Mouse (Mus musculus) heart, postnatal 4 days (tissue): ENCODE results near the gene Iars2. TPM values are rescaled to one million over a fixed set of nuclear protein-coding genes. Genes with fewer than 3 reads are reported as not detected.
"Not testable (repeated sequence)": the region's sequence is repeated elsewhere in the genome, so short reads cannot be mapped to it uniquely, and the experiment has no call there.

Experiments
- DNase-seq: peaks from one replicate; pipeline ENCODE4 v3.0.0; 2021
- total RNA-seq, 2 experiments: library from RNA; stranded (reverse); gene quantifications; 2 replicates each; pipeline ENCODE4 v1.2.3; 2021

The Iars2 gene
- total RNA-seq, 2 experiments from 2014 or later = 71.5 to 73.4 TPM

DNA sequence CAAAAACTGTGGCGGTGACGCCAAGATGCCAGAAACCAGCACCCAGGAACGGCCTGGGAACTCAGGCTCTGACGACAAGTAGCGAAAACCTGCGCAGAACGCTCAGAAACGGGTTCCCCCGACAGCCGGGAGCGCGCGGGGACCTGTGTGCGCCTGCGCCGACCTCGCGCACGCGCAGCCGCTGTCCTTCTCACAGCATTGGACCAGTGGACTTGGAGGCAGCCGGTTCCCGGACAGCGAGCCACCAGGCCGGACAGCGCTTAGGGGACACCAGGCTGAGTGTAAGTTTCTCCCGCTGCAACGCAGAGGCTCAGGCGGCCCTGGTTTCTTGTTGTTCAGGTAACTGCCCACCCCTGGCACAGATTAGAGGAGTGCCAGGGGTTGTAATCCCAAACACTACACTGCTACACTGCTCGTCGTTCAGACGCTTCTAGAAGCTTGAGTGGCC lies 2.8 kb upstream of the Iars2 start, which contains the start of gene Bpnt1:
Gene Bpnt1 (plus strand): TSS at position 167 of the 448 bp plus-strand sequence.
- peak; percentile 90 for DNase-seq

DNA sequence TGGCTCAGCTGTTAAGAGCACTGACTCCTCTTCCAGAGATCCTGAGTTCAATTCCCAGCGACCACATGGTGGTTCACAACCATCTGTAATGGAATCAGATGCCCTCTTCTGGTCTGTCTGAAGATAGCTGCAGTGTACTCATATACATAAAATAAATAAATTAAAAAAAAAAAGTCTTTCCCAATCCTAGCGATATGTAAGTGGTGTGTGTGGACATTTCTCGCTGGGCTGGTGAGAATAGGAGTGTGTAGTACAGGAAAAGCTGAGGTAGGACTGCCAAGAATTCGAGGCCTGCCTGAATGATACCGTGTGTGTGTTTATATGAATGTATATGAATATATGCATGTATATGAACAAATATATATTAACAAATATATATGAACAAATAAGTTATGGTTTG lies 2.2 kb upstream of the Iars2 start:
- no peak for DNase-seq

DNA sequence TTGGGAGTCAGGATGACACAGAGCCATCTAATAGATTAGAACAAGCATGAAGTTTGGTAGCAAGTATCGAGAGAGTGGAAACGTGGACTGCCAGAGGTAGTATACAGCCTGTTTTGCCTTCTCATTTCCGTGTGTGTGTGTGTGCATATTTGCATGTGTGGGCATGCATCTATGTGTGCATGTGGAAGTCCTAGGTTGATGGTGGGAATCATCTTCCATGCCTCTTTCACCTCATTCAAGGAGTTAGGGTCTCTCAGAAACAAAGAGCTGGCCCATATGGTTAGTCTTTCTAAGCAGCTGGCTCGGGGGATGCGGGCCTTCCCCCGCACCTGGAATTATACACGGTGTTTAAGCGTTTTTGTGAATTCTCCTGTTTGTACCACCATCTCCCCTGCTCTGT lies 655 bp upstream of the Iars2 start:
- DNase-seq = no peak

DNA sequence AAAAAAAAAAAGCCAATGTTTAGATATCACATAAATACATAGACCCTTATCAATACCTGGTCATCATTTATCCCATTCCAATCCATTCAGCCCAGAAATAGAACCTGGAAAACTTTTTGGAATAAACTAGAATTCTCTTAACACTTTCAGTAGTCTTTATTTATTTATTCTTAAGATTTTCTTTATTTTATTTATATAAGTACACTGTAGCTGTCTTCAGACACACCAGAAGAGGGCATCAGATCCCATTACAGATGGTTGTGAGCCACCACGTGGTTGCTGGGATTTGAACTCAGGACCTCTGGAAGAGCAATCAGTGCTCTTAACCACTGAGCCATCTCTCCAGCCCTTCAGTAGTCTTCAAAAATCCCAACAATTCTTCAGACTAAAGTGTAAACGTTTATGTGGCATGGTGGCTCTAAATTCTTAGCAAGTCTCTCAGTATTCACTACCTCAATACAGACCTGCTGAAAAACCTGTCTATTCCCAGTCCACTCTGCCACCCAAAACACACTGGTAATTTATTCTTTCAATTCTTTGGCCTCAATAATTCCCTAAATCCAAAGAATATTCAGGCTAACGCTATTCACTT lies 1.3 kb downstream of the Iars2 start:
- not testable (repeated sequence) for DNase-seq

DNA sequence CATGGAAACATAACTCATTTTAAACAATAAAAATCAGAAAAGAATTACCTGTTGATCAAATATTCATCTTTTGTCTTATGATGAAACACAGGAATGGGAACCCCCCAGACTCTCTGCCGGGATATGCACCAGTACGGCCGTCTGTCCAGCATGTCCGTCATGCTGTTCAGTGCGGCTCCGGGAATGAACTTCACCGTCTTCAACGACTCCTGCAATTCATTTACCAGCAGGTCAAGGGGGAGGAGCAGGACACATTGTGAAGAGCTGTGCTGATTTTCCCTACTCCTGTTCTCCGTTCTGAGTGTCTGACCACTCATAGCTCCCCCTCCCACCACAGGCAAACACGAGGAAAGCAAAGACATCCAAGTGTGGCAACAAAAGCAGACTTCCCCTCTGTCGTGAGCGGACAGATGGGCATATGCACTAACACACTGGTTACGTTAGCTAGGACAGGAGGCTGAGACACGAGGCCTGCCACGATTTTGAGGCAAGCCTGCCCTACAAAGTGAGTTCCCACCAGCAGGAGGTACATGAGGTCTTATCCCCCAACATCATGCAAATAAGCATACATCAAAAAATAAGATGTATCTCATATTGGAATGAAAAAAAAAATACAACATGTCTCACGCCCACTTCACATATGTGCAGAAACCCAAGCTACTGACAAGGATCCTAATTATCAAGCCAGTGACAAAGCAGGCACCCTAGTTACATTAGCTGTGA lies 13.2 kb downstream of the Iars2 start:
- no peak for DNase-seq

DNA sequence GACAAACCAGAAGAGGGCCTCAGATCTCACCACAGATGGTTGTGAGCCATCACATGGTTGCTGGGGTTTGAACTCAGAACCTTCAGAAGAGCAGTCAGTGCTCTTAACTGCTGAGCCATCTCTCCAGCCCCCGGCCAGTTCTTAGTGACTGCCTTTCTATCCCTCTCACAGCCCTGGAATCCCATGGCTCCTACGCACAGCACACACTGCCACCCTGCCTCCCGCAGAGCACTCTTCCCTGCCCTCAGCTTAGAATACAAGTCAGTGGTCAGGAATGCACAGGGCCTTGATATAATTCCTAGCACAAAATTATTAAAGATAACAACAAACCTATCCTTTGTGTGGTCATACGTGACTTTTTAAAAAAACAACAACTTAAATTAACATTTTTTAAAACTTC lies 14.7 kb downstream of the Iars2 start:
- no peak for DNase-seq

DNA sequence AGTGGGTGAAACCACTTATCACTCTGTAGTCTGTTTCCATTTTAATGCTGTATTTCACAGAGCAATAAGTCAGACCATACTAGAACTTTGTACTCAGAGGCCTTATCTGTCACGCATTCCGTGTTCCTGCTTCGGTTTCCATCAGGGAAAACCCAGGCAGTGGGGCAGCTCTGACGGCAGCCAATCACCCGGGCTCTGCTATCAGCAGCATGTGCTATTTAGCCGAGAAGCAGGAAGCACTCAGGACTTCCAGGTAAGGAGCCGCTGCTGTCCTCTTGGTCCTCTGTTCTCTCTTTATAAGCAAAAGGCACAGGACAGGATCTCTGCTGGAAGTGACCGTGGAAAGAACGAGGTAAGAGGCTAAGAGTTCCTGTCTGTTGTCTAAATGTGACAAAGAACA lies 17.2 kb downstream of the Iars2 start:
- peak; percentile 23 for DNase-seq

DNA sequence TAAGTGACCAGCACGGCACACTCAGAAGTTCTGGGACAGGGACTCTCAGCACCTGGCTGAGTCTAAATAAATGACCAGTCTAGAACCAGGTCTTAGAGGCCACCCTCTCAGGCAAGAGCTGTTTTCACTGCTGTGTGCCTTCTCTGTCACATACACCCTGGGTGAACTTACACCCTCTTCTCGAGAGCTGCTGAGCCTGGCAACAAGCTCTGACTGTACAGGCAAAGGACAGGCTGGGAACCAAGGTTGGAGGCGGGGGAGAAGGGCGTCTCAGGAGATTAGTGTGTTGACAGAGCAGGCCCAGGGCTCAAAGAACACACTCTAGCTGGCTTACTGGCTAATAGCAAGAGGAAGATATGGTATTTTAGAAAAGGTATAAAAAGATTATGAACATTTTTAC lies 20.3 kb downstream of the Iars2 start:
- DNase-seq = peak; percentile 60

DNA sequence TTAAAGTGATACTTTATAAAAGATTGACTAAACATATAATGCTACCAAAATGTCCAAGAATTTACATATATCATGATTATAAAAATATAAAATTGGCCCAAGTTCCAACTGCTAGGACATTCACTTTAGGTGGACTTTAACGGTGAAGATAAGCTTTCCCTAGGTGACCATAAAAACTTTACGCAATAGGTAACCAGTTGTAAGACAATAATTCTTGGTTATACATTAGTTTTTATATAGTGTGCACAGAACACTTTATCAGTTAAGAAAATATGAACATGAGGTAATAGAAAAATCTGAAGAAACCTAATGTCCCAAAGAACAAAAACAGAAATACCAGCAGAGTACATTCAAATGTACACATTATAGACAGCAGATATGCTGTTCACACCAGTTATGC lies 20.9 kb downstream of the Iars2 start:
- DNase-seq = no peak

DNA sequence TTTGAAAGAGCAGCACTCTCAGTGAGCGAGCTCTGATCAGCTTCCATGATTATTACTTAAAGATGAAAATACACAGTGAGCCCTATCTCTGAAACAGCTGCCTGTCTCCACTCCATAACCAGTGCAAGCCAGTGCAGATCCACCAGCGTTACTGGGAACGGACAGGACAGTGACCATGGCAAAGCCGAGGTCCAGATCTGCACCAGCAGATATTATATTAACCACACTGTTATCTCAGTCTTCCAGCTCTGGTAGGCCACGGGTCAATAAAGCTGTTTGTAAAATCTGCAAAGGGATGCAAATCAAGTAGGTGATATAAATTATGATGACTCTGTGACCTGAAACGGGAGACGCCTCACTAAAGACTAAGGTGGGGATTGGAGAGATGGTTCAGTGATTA lies 21.6 kb downstream of the Iars2 start:
- no peak for DNase-seq

DNA sequence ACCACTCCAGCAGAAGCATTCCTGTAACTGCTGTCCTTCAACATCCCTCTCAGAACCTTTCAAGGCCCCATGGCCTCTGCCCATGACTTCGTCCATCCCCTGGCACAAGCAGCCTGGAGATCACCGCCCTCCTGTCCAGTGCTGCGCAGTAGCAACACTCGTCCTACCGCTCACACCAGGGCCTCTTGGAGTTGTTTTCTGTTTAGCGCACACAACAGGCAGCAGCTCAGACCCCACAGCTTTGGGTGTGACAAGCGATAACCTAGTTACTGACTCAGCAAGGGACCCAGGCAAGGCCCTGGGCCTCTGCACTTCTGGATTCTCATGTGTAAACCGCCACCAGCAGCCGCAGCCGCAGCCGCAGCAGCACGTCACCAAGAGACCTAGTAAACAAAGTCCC lies 22.4 kb downstream of the Iars2 start:
- no peak for DNase-seq

DNA sequence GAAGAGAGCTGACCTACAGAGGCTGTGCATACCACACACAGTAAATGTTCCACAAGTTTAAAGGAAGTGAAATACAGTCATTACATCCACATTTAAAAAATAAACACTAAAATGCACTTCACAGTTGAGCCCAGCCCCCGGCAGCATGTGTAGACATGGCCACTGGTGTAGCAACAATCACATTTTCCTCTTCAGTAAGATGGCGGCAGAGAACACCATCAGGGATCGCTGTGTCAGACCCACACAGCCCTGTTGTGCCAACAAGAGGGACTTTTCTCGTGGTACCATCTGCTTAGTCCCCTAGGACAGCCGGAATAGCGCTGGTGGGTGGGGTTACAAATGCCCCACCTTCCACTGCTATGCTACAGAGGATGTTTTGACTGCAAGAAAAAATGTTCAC lies 26.4 kb downstream of the Iars2 start:
- DNase-seq = no peak

DNA sequence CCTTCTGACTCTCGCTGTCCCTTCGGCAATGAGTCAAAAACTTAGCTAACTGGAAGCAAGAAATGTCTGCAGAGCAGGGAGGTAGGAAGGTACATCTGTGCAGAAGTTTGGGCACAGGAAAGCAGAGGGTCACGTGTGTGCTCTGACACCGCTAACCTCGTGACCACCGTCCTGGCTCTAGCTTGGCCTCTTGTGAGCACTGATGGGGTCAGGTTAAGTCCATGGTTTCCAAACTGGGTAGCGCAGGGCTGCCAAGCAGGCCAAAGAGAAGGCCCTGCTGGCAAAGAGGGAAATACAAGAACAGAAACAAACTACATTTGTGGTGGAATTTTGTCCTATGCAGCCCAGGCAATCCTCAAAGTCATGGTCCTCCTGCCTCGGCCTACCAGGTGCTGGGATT lies 30.7 kb downstream of the Iars2 start:
- DNase-seq = no peak

DNA sequence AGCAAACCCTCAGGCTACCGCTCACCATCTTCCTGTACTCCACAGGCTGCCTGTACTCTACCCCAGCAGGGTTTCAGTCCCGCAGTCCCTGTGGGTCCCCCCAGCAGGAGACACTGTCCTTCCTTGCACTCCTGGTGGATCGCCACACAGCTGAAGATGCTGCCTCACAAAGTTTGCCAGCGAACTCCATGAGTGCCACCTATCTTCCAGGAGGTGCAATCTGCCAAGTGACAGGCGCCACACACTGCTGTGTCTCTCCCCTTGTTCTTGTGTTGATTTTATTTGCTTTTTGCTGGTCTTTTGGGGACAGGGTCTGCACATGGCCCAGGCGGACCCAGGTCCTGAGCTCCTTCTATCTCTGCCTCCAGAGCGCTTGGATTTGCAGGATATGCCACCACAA lies 32.3 kb downstream of the Iars2 start:
- DNase-seq = no peak

DNA sequence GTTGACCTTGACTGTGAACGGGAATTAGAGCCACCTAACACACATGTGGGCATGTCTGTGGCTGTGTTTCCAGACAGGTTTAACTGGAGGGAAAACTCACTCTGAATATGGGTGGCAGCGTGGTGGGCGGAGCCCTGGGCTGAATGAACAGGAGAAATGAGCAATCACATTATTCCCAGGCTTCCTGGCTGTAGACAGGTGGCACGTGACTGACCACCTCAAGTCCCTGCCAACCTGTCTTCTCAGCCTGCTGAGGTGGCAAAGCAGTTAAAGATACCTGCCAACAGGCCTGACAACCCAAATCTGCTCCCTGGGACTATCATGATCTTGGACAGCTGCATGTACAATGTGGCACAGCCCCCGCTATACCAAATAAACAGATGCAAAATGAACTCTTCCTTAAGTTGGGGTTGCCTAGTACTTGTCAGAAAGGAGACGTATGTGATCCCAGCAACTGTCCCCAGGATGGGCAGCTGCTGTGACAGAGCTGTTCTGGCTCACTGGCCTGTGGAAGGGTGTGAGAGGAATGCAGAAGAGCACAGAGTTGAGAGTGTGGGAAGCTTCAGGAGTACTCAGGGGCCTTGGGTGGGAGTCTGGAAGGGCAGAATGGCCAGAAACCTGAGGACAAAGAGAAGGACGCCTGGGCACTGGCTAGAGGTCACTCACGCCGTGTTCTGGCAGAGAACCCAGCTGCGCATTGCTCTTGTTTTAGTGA lies 36.4 kb downstream of the Iars2 start:
- no peak for DNase-seq

DNA sequence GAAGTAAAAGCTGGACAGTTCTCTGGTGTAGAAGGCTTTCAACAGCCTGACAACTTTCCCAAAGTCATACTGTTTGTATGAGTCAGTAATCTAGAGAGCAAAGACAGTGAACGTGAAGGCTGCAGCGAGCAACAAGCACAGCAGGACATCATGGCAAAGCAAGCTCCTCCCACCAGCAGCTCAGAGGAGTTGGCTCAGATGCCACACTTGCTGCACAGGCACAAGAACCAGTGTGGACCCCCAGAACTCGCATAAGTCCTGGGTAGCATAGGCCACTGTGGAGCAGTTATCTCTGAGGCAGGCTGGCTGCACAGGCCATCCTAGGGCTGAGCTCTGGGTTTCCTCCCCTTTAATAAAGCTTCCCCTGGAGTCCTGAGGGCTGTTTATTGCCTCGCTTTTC lies 37.9 kb downstream of the Iars2 start:
- no peak for DNase-seq

DNA sequence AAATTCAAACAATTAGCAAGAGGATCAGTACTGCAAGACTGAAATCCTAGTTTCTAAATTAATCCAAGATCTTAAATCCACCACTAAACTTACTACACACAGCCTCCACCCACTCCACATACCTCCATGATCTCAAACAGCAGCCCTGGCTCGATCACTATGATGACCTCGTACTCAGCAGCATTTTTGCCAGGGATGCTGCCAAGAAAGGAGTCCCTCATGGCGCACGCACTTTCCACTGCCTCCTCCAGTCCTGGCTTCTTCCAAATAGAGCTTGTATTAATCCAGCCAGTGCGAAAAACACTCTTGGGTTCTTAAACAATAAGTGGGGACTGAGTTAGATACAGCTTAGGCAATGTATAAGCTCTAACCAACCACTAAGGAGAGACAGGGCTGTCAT lies 40.0 kb downstream of the Iars2 start:
- peak; percentile 48 for DNase-seq

DNA sequence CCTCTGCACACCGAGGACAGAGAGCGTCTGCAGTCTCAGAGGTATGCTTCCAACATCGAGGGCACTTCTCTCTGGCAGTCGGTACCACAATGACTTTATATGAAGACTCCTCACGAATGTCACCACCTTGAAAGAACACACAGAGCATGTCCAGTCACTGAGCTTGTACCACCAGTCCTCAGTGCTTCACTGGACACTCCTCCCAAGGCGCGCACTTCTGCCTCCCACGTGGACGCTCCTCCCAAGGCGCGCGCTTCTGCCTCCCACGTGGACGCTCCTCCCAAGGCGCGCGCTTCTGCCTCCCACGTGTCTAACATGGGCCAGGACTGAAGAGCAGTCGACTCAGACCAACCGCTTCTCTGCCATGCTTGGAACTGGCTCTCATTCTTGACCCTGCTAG lies 42.1 kb downstream of the Iars2 start:
- DNase-seq = no peak

DNA sequence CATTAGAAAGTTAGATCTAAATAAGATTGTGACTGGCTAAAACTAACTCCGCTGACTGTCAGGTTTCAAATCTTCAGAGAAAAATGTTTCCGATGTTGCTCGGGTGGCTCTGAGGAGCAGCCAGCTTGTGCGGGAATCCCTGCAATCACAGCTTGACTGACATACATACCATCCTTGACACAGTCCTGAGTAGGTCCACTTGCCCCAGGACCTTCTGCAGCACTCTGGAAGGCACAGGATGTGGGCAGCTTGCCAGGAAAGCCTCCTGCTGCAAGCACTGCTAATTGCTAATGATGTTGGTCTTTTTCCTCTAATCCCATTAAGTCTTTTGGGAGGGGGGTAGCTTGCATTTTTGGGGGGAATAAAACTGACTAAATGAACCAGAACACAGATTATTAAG lies 44.0 kb downstream of the Iars2 start:
- DNase-seq = peak; percentile 77

DNA sequence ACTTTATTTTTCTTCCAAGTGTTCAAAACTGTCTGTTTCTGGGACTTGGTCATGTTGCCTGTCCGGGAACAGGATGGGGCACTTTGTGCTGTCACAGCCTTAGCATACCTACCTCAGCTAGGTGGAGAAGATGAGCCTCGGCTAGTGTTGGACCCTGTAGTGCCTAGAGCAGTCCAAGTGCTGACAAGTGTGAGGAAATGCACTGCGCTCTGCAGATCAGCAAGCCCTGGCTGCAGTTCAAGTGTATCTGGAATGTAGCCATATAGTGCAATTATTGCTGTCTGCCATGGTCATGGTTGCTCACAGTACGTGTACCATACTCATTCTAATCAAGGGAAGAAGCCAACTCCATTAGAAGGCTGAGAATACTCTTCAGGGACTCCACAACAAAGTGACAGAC lies 44.5 kb downstream of the Iars2 start:
- DNase-seq = peak; percentile 83

DNA sequence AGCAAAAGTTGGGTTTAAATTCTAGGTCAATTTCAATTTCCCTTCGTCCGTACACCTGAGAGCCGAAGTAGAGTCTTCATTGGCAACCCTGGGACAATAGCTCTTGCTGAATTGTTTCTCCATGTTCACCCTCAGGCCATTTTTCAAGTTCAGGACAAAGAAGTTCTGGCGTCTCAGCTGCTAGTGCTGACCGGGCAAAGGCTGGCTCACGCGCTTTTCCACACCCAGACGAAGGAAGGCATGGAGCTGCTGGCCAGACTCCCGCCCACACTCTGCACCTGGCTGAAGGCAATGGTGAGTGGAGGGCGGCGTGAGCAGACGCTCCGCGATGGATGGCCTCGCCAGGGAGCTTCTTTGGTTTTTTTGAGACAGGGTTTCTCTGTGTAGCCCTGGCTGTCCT lies 45.9 kb downstream of the Iars2 start:
- DNase-seq = no peak

DNA sequence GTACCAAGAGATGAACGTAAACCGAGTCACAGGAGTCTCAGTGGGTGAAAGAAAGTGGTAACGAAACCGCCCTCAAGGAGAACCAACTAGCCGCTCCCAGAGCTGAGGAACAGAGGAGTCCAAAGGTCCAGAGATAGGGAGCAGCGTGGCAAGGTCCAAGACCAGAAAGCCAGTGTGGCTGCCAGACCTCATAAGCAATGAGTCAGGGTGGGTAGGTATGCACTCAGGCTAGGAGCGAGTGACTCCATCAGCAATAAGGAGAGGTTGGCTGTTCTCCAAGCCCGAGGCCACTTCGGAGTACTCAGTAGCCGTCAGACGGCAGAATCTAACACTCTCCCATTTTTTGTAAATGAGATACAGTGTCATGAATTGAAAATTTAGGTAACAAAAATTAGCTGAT lies 46.4 kb downstream of the Iars2 start:
- DNase-seq = no peak

DNA sequence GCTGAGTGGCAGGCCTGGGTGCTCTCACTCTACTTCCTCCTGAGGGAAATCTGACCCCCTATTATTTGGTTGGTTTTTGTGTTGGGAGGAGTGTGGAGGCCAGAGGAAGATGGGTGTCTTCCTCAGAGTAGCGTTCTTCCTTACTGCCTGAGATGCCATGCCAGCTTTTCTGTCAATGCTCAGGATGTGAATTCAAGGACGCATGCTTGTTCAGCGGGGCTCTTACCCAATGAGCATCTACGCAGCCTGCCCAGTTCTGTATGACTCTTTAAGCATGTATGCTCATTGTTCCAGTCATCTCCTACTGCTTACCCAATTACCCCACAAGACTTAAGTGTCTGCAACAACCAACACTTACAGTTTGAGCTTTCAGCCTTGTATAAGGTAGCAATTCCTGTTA lies 48.6 kb downstream of the Iars2 start:
- no peak for DNase-seq

DNA sequence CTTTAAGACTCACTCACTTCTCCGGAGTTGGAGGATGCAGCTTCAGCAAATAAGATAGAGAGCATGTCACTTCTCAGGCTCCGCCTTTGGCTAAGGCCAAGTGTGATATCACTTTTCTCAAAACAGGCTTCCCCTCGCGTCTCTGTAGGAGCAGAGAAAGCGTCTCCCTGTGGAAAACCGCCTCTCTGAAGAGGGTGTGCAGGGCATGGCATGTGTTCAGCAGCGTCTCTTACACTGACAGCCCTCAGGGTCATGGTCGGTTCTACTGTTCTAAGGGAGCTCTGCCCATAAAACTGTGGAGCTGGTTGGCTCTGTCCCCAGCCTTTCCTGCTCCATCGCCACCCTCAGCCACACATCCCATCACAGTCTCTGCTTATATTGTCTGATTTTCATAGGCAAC lies 49.9 kb downstream of the Iars2 start:
- DNase-seq = no peak
